Mouse (Mus musculus) ES-Bruce4 (cell line): ENCODE measurements around the gene Pnpo.

Source experiments
- CTCF ChIP-seq: IDR thresholded peaks from one replicate; pipeline ENCODE4 v1.8.1; 2011; ENCODE audit warnings: low read depth, low read length
- EP300 ChIP-seq: IDR thresholded peaks from 2 replicates; pipeline ENCODE4 v1.6.1; 2011; ENCODE audit warnings: low read depth, low read length; ENCODE audit not compliant: insufficient read depth
- POLR2A ChIP-seq: IDR thresholded peaks from one replicate; pipeline ENCODE4 v1.8.1; 2011; ENCODE audit warnings: low read length; ENCODE audit not compliant: insufficient read depth

DNA sequence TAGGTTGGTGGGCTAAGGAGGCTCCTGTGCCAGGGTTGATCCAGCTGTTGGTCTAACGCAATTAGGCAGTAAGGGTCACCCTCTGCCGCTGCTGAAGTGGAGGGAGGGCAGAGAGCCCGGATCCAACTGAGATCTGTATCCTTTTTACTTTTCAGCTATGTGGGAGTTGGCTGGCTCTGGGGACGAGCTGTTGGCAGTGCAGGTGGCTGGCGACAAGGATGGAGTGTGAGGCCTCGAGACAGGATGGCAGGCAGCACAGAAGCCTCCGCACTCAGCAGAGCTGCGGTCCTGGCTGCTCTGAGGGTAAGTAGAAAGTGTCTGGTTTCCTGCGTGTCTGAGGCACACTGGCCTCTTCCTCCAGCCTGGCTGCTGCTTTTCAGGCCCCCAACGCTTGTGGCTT, 8.6 kb upstream of the Pnpo start:
- TF ChIP-seq CTCF: no peak
- no peak for TF ChIP-seq POLR2A
- no peak for TF ChIP-seq EP300
